Mouse (Mus musculus): ENCODE data around the gene BC067074.

DNA sequence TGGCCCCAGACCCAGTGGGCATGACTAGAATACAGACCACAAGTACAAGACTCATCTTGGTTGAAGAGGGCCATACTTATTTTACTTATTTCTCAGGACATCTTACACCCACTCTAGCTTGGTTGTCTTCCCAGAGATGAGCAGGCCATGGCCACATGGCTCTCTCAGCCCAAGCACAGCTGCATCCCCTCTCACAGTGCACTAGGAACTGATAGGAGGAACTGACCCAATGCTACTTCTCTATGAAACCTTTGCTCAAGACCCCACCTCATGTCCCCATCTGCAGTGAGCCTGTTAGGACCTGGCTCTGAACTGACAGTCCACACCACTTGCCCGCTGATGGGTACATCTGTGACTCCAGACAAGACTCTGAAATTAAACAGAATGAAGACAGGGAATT is 88.8 kb downstream of the BC067074 start:
- no peak for TF ChIP-seq CTCF (IDR thresholded peaks at IDR 0.05; ENCODE audit: control insufficient read depth, insufficient read depth, low read length)
- TF ChIP-seq POLR2A (IDR thresholded peaks at IDR 0.05; ENCODE audit: borderline replicate concordance, control insufficient read depth, low read depth, low read length): no peak

Measured in bone marrow, adult 2 months (tissue).